Mouse (Mus musculus) cerebellum, adult 2 months (tissue): ENCODE data around the gene Haghl. TPM values are rescaled to one million over a fixed set of nuclear protein-coding genes. Genes with fewer than 3 reads are reported as not detected.
"Not testable (repeated sequence)": the region's sequence is repeated elsewhere in the genome, so short reads cannot be mapped to it uniquely, and the experiment has no call there.

ENCODE experiments used
- DNase-seq, 2 experiments: peaks; one replicate each; pipeline ENCODE4 v3.0.0; 2021
- H3K27ac ChIP-seq: fragments of 200-500 bp; 2 replicates; pipeline ENCODE4 v1.5.1; 2012; ENCODE audit warnings: low read length, control low read depth, inconsistent platforms; ENCODE audit not compliant: insufficient read depth
- H3K27me3 ChIP-seq: fragments of 200-500 bp; 2 replicates; pipeline ENCODE4 v1.6.1; 2012; ENCODE audit warnings: inconsistent platforms, mild to moderate bottlenecking, low read length, moderate library complexity; ENCODE audit not compliant: control insufficient read depth, insufficient read depth
- H3K4me1 ChIP-seq: fragments of 200-500 bp; 2 replicates; pipeline ENCODE4 v1.6.1; 2011; ENCODE audit warnings: low read length; ENCODE audit not compliant: control insufficient read depth, insufficient read depth
- H3K4me3 ChIP-seq: fragments of 200-500 bp; replicated peaks from 2 replicates; pipeline ENCODE3; 2011; ENCODE audit warnings: mild to moderate bottlenecking, low read depth, low read length, control low read depth; ENCODE audit not compliant: insufficient read depth
- CTCF ChIP-seq: fragments of 200-500 bp; IDR thresholded peaks from 2 replicates; pipeline ENCODE4 v1.5.1; 2011; ENCODE audit warnings: low read depth, mild to moderate bottlenecking, control low read depth, low read length, moderate library complexity, borderline replicate concordance; ENCODE audit not compliant: insufficient read depth
- POLR2A ChIP-seq: fragments of 200-500 bp; IDR thresholded peaks from 2 replicates; pipeline ENCODE4 v1.6.1; 2011; ENCODE audit warnings: low read length, control low read depth, borderline replicate concordance; ENCODE audit not compliant: insufficient read depth
- WGBS: fragments of 180-500 bp; shearing (Covaris S2); methylation state at CpG from one replicate; pipeline ENCODE4 v1.1.7; 2018; 5-methylcytosine and 5-hydroxymethylcytosine counted together
- polyA plus RNA-seq: library from polyadenylated mRNA; depleted of rRNA; stranded (reverse); fragments of >200 nt; gene quantifications from 2 replicates; pipeline ENCODE4 v1.2.3, GENCODE M21; 2012

The Haghl gene
- polyA plus RNA-seq, 1 experiment = 340 TPM

GRCm38 (mm10) chr17:25755627-25756377 lies 29.7 kb downstream of the Haghl start:
- no peak for DNase-seq
- H3K4me3 ChIP-seq = no peak overlapping the region
- 58% methylated on average over 4 of the region's 4 CpGs for WGBS

GRCm38 (mm10) chr17:25755086-25755485 lies 30.4 kb downstream of the Haghl start:
- Histone ChIP-seq H3K4me3 (no peak overlapping the region), H3K4me1 (no peaks in the 10 kb centered on the region), H3K27ac (no peak overlapping the region), H3K27me3 (no peaks in the 10 kb centered on the region)
- TF ChIP-seq POLR2A (no peak), CTCF (no peak)
- WGBS = 74% methylated on average over 4 of the region's 4 CpGs
- DNase-seq = no peak

More at GRCm38 (mm10) chr17:25755627-25756377, 29.7 kb downstream of the Haghl start:
- Histone ChIP-seq H3K27ac (no peak overlapping the region), H3K4me1 (no peaks in the 10 kb centered on the region), H3K27me3 (no peaks in the 10 kb centered on the region)
- TF ChIP-seq POLR2A = no peak
- no peak for TF ChIP-seq CTCF

- Histone ChIP-seq H3K4me1 (no peaks in the 10 kb centered on the region), H3K27ac (no peak within 1 kb of the TSS), H3K4me3 (no peak within 1 kb of the TSS), H3K27me3 (no peaks in the 10 kb centered on the region)
- TF ChIP-seq CTCF = no peak
- TF ChIP-seq POLR2A = no peak
- whole genome bisulfite sequencing = 74% methylated on average over 9 of the region's 9 CpGs
- no peak for DNase-seq
Measured at GRCm38 (mm10) chr17:25754241-25754640, 31.2 kb downstream of the Haghl start, which contains the start of gene Msln. TSS of gene Msln (minus strand) at chr17:25754378.

GRCm38 (mm10) chr17:25751446-25751845 lies 34.0 kb downstream of the Haghl start:
- no peak for TF ChIP-seq CTCF
- TF ChIP-seq POLR2A = no peak
- Histone ChIP-seq H3K4me3 (no peak overlapping the region), H3K27me3 (no peaks in the 10 kb centered on the region), H3K27ac (no peak overlapping the region), H3K4me1 (no peaks in the 10 kb centered on the region)
- 24% methylated on average over 5 of the region's 5 CpGs for WGBS
- DNase-seq = no peak

- H3K27me3 ChIP-seq = no peaks in the 10 kb centered on the region
- TF ChIP-seq CTCF (no peak), POLR2A (no peak)
- WGBS = 75% methylated on average over 6 of the region's 6 CpGs
- no peak overlapping the region for H3K4me3 ChIP-seq
- DNase-seq = no peak
- no peak overlapping the region for H3K27ac ChIP-seq
- H3K4me1 ChIP-seq = no peaks in the 10 kb centered on the region
Measured at GRCm38 (mm10) chr17:25749314-25749713, 36.2 kb downstream of the Haghl start.

GRCm38 (mm10) chr17:25748238-25748637 lies 37.2 kb downstream of the Haghl start:
- H3K4me3 ChIP-seq = no peak overlapping the region
- no peak overlapping the region for H3K27ac ChIP-seq
- DNase-seq = no peak
- 93% methylated on average over 4 of the region's 4 CpGs for WGBS
- H3K4me1 ChIP-seq = no peaks in the 10 kb centered on the region
- no peaks in the 10 kb centered on the region for H3K27me3 ChIP-seq
- TF ChIP-seq POLR2A (no peak), CTCF (no peak)

GRCm38 (mm10) chr17:25744311-25744710 lies 41.2 kb downstream of the Haghl start:
- Histone ChIP-seq H3K4me3 (no peak overlapping the region), H3K27ac (no peak overlapping the region), H3K4me1 (no peaks in the 10 kb centered on the region), H3K27me3 (no peaks in the 10 kb centered on the region)
- DNase-seq = no peak
- 55% methylated on average over 10 of the region's 10 CpGs for WGBS
- no peak for TF ChIP-seq POLR2A
- TF ChIP-seq CTCF = no peak

- no peak overlapping the region for H3K27ac ChIP-seq
- DNase-seq = no peak
- no peaks in the 10 kb centered on the region for H3K4me1 ChIP-seq
- no peak overlapping the region for H3K4me3 ChIP-seq
- 70% methylated on average over 9 of the region's 9 CpGs for WGBS
- H3K27me3 ChIP-seq = no peaks in the 10 kb centered on the region
- TF ChIP-seq CTCF = no peak
- no peak for TF ChIP-seq POLR2A
Measured at GRCm38 (mm10) chr17:25743831-25744230, 41.6 kb downstream of the Haghl start.

GRCm38 (mm10) chr17:25741471-25741870 lies 44.0 kb downstream of the Haghl start:
- 62% methylated on average over 12 of the region's 12 CpGs for WGBS
- H3K4me3 ChIP-seq = not testable (repeated sequence)

More at GRCm38 (mm10) chr17:25741471-25741870, 44.0 kb downstream of the Haghl start:
- H3K27ac ChIP-seq, H3K27me3 ChIP-seq, DNase-seq, H3K4me1 ChIP-seq: not testable (repeated sequence)
